Mouse (Mus musculus) midbrain, embryonic 14.5 days (tissue): ENCODE data around the gene Foxi2. TPM values are rescaled to one million over a fixed set of nuclear protein-coding genes. Genes with fewer than 3 reads are reported as not detected.

Experiments
- ATAC-seq: fragments of 200-750 bp; cut with Nextera tagmentation; 2 replicates; pipeline ENCODE4 v1.8.0; 2017; ENCODE audit warnings: moderate number of reproducible peaks, moderate library complexity; ENCODE audit not compliant: low FRiP score, low TSS enrichment
- DNase-seq: peaks from one replicate; pipeline ENCODE4 v3.0.0-alpha.2; 2015
- H3K27ac ChIP-seq: fragments of 300-500 bp; sonication (generic); replicated peaks from 2 replicates; pipeline ENCODE4 v1.5.1; 2014; ENCODE audit warnings: mild to moderate bottlenecking, low read depth, low read length, moderate library complexity
- H3K27me3 ChIP-seq: fragments of 300-500 bp; sonication (generic); 2 replicates; pipeline ENCODE4 v1.6.1; 2014; ENCODE audit warnings: low read length, control low read depth, mixed read lengths; ENCODE audit not compliant: control insufficient read depth, insufficient read depth
- H3K36me3 ChIP-seq: fragments of 300-500 bp; sonication (generic); 2 replicates; pipeline ENCODE4 v1.6.1; 2014; ENCODE audit warnings: low read length, control low read depth; ENCODE audit not compliant: control insufficient read depth, insufficient read depth
- H3K4me1 ChIP-seq: fragments of 300-500 bp; sonication (generic); 2 replicates; pipeline ENCODE4 v1.6.1; 2014; ENCODE audit warnings: mild to moderate bottlenecking, antibody characterized with exemption, low read length, control low read depth; ENCODE audit not compliant: control insufficient read depth, insufficient read depth
- H3K4me2 ChIP-seq: fragments of 300-500 bp; sonication (generic); 2 replicates; pipeline ENCODE4 v1.6.1; 2014; ENCODE audit warnings: mild to moderate bottlenecking, low read length, moderate library complexity
- H3K4me3 ChIP-seq: fragments of 300-500 bp; sonication (generic); replicated peaks from 2 replicates; pipeline ENCODE4 v1.5.1; 2014; ENCODE audit warnings: low read depth, low read length
- H3K9ac ChIP-seq: fragments of 300-500 bp; sonication (generic); replicated peaks from 2 replicates; pipeline ENCODE4 v1.6.1; 2014; ENCODE audit warnings: mild to moderate bottlenecking, low read length, moderate library complexity
- H3K9me3 ChIP-seq: fragments of 300-500 bp; sonication (generic); 2 replicates; pipeline ENCODE4 v1.6.1; 2016; ENCODE audit warnings: low read length, control low read depth, mixed read lengths; ENCODE audit not compliant: control insufficient read depth
- WGBS: fragments of 180-500 bp; shearing (Covaris S2); extraction: QIAGEN DNeasy Blood & Tissue Kit; methylation state at CpG from one replicate; pipeline ENCODE4 v1.1.7; 2014; 5-methylcytosine and 5-hydroxymethylcytosine counted together
- polyA plus RNA-seq: library from polyadenylated mRNA; unstranded; fragments of >200 nt; fragmentation: Nextera tagmentation; extraction: Ambion mirVana; gene quantifications from 2 replicates; pipeline ENCODE4 v1.2.1, GENCODE M21; 2014

The Foxi2 gene
- 0.11 TPM in 1 of 2 replicates, not detected in the other for polyA plus RNA-seq

- Histone ChIP-seq H3K4me1 (0 out of 2 replicates have a peak, but pooled peaks cover 6% of the 10 kb centered on the region), H3K36me3 (no peaks in the 10 kb centered on the region), H3K27me3 (peaks cover 39% of the 10 kb centered on the region), H3K4me2 (peak within 1 kb of the TSS; percentile 56), H3K4me3 (peak within 1 kb of the TSS; percentile 28), H3K9me3 (no peaks in the 10 kb centered on the region), H3K27ac (no peak within 1 kb of the TSS), H3K9ac (0 out of 2 replicates have a peak within 1 kb of the TSS, but pooled peaks have one; percentile 23)
- DNase-seq = peak; percentile 46
- no peak for ATAC-seq
- WGBS = 4% methylated on average over 51 of the region's 51 CpGs
Measured at GRCm38 (mm10) chr7:135410237-135410965, at the start of gene Foxi2. Foxi2 (plus strand) TSS chr7:135410308.

GRCm38 (mm10) chr7:135364606-135365005 lies 45.5 kb upstream of the Foxi2 start:
- Histone ChIP-seq H3K4me1 (no peaks in the 10 kb centered on the region), H3K9me3 (no peaks in the 10 kb centered on the region), H3K36me3 (no peaks in the 10 kb centered on the region), H3K9ac (no peak overlapping the region), H3K27me3 (no peaks in the 10 kb centered on the region), H3K4me2 (no peak overlapping the region), H3K27ac (no peak overlapping the region), H3K4me3 (no peak overlapping the region)
- no peak for DNase-seq
- no peak for ATAC-seq
- 95% methylated on average over 5 of the region's 5 CpGs for WGBS

DNA sequence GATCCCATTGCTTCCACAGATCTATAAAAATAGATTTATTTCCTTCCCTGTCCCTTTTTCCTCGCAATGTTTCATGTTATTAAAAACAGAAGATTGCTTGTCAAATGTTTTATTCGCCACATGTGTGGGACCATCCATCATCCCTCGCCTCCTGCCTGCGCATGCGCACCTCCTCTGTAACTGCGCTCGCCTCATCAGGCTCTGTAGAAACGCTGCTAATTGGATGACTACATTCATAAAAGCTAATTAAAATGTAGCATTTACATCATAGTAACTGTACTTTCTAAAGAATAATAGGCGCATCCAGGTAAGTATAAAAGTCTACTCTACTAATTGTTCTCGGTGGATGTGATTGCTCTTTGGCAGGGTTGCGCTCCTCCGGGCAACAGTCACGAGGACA lies 34.1 kb upstream of the Foxi2 start:
- Histone ChIP-seq H3K27ac (no peak overlapping the region), H3K4me3 (no peak overlapping the region), H3K4me1 (no peaks in the 10 kb centered on the region), H3K4me2 (no peak overlapping the region), H3K9me3 (no peaks in the 10 kb centered on the region), H3K9ac (no peak overlapping the region), H3K27me3 (no peaks in the 10 kb centered on the region), H3K36me3 (no peaks in the 10 kb centered on the region)
- no peak for ATAC-seq
- WGBS = 88% methylated on average over 13 of the region's 13 CpGs
- peak; percentile 19 for DNase-seq

GRCm38 (mm10) chr7:135376932-135377331 lies 33.2 kb upstream of the Foxi2 start:
- Histone ChIP-seq H3K27me3 (no peaks in the 10 kb centered on the region), H3K4me2 (no peak overlapping the region), H3K4me1 (no peaks in the 10 kb centered on the region), H3K9me3 (no peaks in the 10 kb centered on the region), H3K9ac (no peak overlapping the region), H3K27ac (no peak overlapping the region), H3K4me3 (no peak overlapping the region), H3K36me3 (no peaks in the 10 kb centered on the region)
- ATAC-seq (no peak), DNase-seq (no peak)
- 64% methylated on average over 5 of the region's 5 CpGs for WGBS

DNA sequence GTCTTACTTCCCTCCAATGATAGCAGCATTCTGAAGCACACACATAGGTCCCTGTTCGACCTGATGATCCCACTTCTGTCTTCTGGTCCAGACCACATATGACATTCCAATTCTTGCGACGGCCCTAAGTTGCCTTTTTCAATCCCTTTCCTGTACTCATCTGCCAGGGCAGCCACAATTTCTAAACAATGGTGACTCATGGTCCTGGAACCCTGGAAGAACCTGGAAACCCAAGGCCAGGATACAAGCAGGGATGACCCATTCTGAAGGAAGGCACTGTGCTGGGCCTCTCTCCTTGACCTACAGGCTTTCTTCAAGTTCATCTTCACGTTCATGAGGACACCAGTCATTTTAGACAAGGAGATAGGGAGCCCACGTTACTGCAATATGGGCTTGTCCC lies 31.8 kb upstream of the Foxi2 start:
- no peak overlapping the region for H3K4me2 ChIP-seq
- H3K9ac ChIP-seq = no peak overlapping the region
- H3K4me3 ChIP-seq = no peak overlapping the region
- H3K9me3 ChIP-seq = no peaks in the 10 kb centered on the region
- H3K27ac ChIP-seq = no peak overlapping the region
- no peaks in the 10 kb centered on the region for H3K4me1 ChIP-seq
- WGBS = 91% methylated on average over 5 of the region's 5 CpGs
- DNase-seq (no peak), ATAC-seq (no peak)
- no peaks in the 10 kb centered on the region for H3K27me3 ChIP-seq
- no peaks in the 10 kb centered on the region for H3K36me3 ChIP-seq

DNA sequence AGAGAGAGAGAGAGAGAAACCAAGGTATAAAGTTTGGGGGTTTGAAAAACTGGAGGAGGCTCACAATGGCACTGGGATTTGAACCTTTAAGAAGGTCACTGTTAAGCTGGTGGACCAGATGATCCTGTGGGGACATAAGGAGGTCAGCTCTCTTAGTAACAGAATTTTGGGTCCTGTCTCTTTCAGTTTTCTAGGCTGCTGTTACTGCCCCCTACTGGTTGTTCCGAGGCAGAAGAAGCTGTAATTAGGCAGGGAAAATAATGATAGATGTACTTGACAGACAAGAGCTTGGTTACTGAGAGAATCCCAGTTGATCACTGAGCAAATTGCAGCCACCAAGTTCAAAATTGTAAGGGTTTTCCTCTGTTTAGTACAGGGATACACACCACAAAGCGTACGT lies 21.1 kb upstream of the Foxi2 start:
- Histone ChIP-seq H3K36me3 (no peaks in the 10 kb centered on the region), H3K4me1 (0 out of 2 replicates have a peak, but pooled peaks cover 4% of the 10 kb centered on the region), H3K4me2 (no peak overlapping the region), H3K9ac (no peak overlapping the region), H3K27me3 (no peaks in the 10 kb centered on the region), H3K4me3 (no peak overlapping the region), H3K9me3 (no peaks in the 10 kb centered on the region), H3K27ac (no peak overlapping the region)
- DNase-seq (no peak), ATAC-seq (no peak)
- 61% methylated on average over 3 of the region's 3 CpGs for WGBS

DNA sequence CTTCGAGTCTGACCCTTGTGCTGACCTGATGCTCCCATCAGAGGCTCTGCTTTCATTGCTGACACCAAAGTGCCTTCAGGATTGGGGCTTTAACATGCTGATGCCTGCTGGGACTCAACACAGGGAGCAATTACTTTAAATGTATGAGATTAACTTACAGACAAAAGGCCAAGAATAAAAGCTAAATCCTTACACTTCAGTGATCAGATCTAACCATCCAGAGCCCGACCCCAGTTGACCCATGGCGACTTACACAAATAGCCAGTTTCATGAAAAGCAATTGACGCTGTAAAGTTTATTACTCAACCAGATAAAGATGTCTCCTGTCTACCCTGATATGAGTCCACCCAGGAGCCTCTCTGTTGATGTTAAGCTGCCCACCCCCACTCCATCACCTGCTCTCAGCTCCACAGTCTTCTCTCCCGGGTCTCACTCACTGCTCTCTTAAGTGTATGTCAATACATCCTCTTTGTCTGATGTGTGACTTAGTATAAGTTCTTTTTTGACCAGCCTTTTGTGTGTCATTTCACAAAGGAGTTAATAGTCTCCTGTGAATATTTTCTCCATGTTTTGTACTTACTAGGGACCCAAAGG lies 17.1 kb upstream of the Foxi2 start:
- Histone ChIP-seq H3K9me3 (no peaks in the 10 kb centered on the region), H3K27me3 (peaks cover 15% of the 10 kb centered on the region; the same call in 1 of the 2 replicates), H3K4me2 (no peak overlapping the region), H3K4me3 (no peak overlapping the region), H3K36me3 (no peaks in the 10 kb centered on the region), H3K9ac (no peak overlapping the region), H3K27ac (no peak overlapping the region), H3K4me1 (0 out of 2 replicates have a peak, but pooled peaks cover 4% of the 10 kb centered on the region)
- DNase-seq (no peak), ATAC-seq (no peak)
- 3% methylated on average over 5 of the region's 5 CpGs for WGBS

- Histone ChIP-seq H3K4me2 (no peak overlapping the region), H3K9ac (no peak overlapping the region), H3K9me3 (no peaks in the 10 kb centered on the region), H3K4me3 (no peak overlapping the region), H3K27ac (no peak overlapping the region), H3K27me3 (peaks cover 16% of the 10 kb centered on the region), H3K36me3 (no peaks in the 10 kb centered on the region), H3K4me1 (0 out of 2 replicates have a peak, but pooled peaks cover 4% of the 10 kb centered on the region)
- no peak for ATAC-seq
- DNase-seq = no peak
- WGBS = 74% methylated on average over 3 of the region's 3 CpGs
Measured at GRCm38 (mm10) chr7:135394436-135394835, 15.7 kb upstream of the Foxi2 start.

DNA sequence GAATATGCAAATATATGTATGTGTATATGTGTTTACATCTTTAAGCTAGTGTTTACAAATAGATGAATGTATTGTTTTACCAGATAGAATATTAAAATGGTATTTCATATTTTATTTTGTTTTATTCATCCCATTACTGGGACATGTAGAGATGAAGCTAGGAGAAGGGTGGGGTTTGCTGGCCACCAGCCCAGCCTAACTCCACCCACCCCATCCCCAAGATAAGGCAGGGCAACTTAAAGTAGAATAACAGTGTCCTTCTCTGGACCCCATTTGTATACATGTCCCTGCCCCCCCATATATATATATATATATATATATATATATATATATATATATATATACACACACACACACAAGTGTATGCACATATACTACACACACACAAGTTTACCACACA lies 14.9 kb upstream of the Foxi2 start:
- H3K4me1 ChIP-seq = 0 out of 2 replicates have a peak, but pooled peaks cover 4% of the 10 kb centered on the region
- no peak overlapping the region for H3K4me2 ChIP-seq
- ATAC-seq (no peak), DNase-seq (no peak)
- H3K9me3 ChIP-seq = no peaks in the 10 kb centered on the region
- no peak overlapping the region for H3K9ac ChIP-seq
- peaks cover 16% of the 10 kb centered on the region for H3K27me3 ChIP-seq
- no peaks in the 10 kb centered on the region for H3K36me3 ChIP-seq
- no peak overlapping the region for H3K27ac ChIP-seq
- H3K4me3 ChIP-seq = no peak overlapping the region
